Mouse (Mus musculus): ENCODE results near the gene Mc3r. TPM values are rescaled to one million over a fixed set of nuclear protein-coding genes. Genes with fewer than 3 reads are reported as not detected.

Mc3r gene
- polyA plus RNA-seq, 1 experiment: not detected

DNA sequence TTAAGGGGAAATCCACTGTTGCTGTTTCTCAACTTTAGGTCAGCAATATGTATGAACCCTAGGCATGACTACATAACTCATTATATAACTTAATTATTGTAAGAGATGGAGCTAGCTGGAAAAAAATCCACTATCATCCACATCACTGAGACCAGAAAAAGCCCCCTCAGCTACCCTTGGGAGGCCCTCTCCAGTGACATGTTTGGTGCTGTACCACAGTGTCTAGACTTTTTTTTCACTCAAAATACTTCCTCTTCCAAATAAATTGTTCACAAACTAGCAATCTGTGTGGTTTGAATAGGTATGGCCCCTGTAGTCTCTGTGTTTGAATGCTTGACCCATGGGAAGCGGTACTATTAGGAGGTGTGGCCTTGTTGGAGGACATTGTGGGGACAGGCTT lies 39.4 kb downstream of the Mc3r start:
- H3K4me3 ChIP-seq (ENCODE audit: insufficient read depth, low read depth, low read length): no peak overlapping the region
- 88% methylated on average over 1 of the region's 1 CpGs for WGBS
- H3K36me3 ChIP-seq (ENCODE audit: control insufficient read depth, insufficient read depth, low read length): no peaks in the 10 kb centered on the region
- H3K4me1 ChIP-seq (ENCODE audit: control insufficient read depth, insufficient read depth, low read length): no peaks in the 10 kb centered on the region
- no peak for TF ChIP-seq CTCF (conservative IDR thresholded peaks at IDR 0.05; ENCODE audit: insufficient read depth, insufficient read length, low read depth, low read length)
- no peak for TF ChIP-seq POLR2A (IDR thresholded peaks at IDR 0.05; ENCODE audit: low read depth, low read length)
- H3K27me3 ChIP-seq (replicated peaks; ENCODE audit: control insufficient read depth, insufficient read depth, low read length): no peaks in the 10 kb centered on the region
- no peak for DNase-seq
- H3K27ac ChIP-seq (ENCODE audit: insufficient read depth, low read depth, low read length): no peak overlapping the region

GRCm38 (mm10) chr2:172288965-172289364 lies 40.7 kb downstream of the Mc3r start:
- no peak overlapping the region for H3K4me3 ChIP-seq (ENCODE audit: insufficient read depth, low read depth, low read length)
- no peaks in the 10 kb centered on the region for H3K27me3 ChIP-seq (replicated peaks; ENCODE audit: control insufficient read depth, insufficient read depth, low read length)
- no peak for DNase-seq
- no peaks in the 10 kb centered on the region for H3K4me1 ChIP-seq (ENCODE audit: control insufficient read depth, insufficient read depth, low read length)
- WGBS: 40% methylated on average over 10 of the region's 11 CpGs
- no peak overlapping the region for H3K27ac ChIP-seq (ENCODE audit: insufficient read depth, low read depth, low read length)
- no peaks in the 10 kb centered on the region for H3K36me3 ChIP-seq (ENCODE audit: control insufficient read depth, insufficient read depth, low read length)
- TF ChIP-seq CTCF (conservative IDR thresholded peaks at IDR 0.05; ENCODE audit: insufficient read depth, insufficient read length, low read depth, low read length) (no peak), POLR2A (IDR thresholded peaks at IDR 0.05; ENCODE audit: low read depth, low read length) (no peak)

DNA sequence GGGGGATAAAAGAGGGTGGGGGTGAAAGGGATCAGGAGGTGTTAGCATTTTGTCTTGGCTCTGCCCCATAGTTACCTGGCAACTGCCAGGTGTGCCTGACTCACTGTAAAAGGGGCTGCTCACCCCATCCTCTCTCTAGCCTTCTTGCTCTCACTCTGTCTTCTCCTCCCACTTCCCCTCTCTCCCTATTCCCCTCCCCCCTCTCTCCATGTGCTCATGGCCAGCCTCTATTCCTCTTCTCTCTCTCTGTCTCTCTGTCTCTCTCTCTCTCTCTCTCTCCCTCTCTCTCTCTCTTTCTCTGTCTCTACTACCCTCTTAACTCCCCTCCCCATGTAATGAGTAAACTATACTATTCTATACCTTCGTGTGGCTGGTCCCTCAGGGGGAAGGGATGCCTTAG lies 41.3 kb downstream of the Mc3r start:
- DNase-seq: no peak
- H3K36me3 ChIP-seq (ENCODE audit: control insufficient read depth, insufficient read depth, low read length): no peaks in the 10 kb centered on the region
- no peak overlapping the region for H3K4me3 ChIP-seq (ENCODE audit: insufficient read depth, low read depth, low read length)
- TF ChIP-seq CTCF (conservative IDR thresholded peaks at IDR 0.05; ENCODE audit: insufficient read depth, insufficient read length, low read depth, low read length) (no peak), POLR2A (IDR thresholded peaks at IDR 0.05; ENCODE audit: low read depth, low read length) (no peak)
- WGBS: 25% methylated on average over 1 of the region's 1 CpGs
- H3K27ac ChIP-seq (ENCODE audit: insufficient read depth, low read depth, low read length): no peak overlapping the region
- no peaks in the 10 kb centered on the region for H3K27me3 ChIP-seq (replicated peaks; ENCODE audit: control insufficient read depth, insufficient read depth, low read length)
- no peaks in the 10 kb centered on the region for H3K4me1 ChIP-seq (ENCODE audit: control insufficient read depth, insufficient read depth, low read length)

DNA sequence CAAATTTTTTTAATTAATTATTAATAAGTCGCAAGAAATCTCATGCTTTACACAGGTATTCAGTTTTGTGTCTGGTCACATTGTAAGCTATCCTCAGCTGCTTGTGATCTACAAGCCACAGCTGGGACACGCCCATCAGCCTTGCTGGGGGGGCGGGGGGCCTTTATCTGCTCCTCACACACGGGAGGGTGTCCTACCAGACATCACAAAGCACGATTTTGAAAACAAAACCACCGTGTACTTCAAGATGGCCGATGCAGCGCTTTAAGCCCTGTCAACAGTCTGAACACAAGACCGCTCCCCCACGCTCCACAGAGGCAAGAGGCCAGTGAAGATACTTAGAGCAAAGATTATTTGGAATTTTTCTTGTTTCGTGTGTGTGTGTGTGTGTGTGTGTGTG lies 42.2 kb downstream of the Mc3r start:
- Histone ChIP-seq H3K36me3 (ENCODE audit: control insufficient read depth, insufficient read depth, low read length) (no peaks in the 10 kb centered on the region), H3K27ac (ENCODE audit: insufficient read depth, low read depth, low read length) (no peak overlapping the region), H3K4me3 (ENCODE audit: insufficient read depth, low read depth, low read length) (no peak overlapping the region), H3K27me3 (replicated peaks; ENCODE audit: control insufficient read depth, insufficient read depth, low read length) (no peaks in the 10 kb centered on the region), H3K4me1 (ENCODE audit: control insufficient read depth, insufficient read depth, low read length) (no peaks in the 10 kb centered on the region)
- no peak for TF ChIP-seq CTCF (conservative IDR thresholded peaks at IDR 0.05; ENCODE audit: insufficient read depth, insufficient read length, low read depth, low read length)
- no peak for TF ChIP-seq POLR2A (IDR thresholded peaks at IDR 0.05; ENCODE audit: low read depth, low read length)
- WGBS: 81% methylated on average over 11 of the region's 11 CpGs
- DNase-seq: no peak

DNA sequence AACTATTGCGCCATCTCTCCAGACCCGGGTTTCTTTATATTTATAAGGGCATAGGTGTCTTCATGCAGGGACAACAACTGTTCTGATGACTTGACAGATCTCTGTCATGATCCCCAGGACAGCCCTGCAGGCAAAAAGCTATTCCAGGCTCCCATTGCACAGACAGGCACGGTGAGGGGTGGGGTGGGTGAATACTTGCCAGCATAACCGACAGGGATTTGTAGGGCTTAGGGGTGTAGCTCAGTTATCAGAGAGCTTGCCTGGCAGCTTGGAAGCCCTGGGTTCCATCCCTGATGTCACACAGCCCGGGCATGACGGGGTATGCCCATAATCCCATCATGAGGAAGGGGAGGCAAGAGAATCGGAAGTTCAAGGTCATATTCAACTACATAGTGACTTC lies 42.7 kb downstream of the Mc3r start:
- no peaks in the 10 kb centered on the region for H3K4me1 ChIP-seq (ENCODE audit: control insufficient read depth, insufficient read depth, low read length)

GRCm38 (mm10) chr2:172291755-172292524 lies 43.6 kb downstream of the Mc3r start:
- DNase-seq: no peak
- Histone ChIP-seq H3K27me3 (replicated peaks; ENCODE audit: control insufficient read depth, insufficient read depth, low read length) (no peaks in the 10 kb centered on the region), H3K36me3 (ENCODE audit: control insufficient read depth, insufficient read depth, low read length) (no peaks in the 10 kb centered on the region), H3K4me1 (ENCODE audit: control insufficient read depth, insufficient read depth, low read length) (no peaks in the 10 kb centered on the region), H3K27ac (ENCODE audit: insufficient read depth, low read depth, low read length) (no peak overlapping the region), H3K4me3 (ENCODE audit: insufficient read depth, low read depth, low read length) (no peak overlapping the region)
- WGBS: 83% methylated on average over 14 of the region's 14 CpGs
- TF ChIP-seq POLR2A (IDR thresholded peaks at IDR 0.05; ENCODE audit: low read depth, low read length): no peak
- no peak for TF ChIP-seq CTCF (conservative IDR thresholded peaks at IDR 0.05; ENCODE audit: insufficient read depth, insufficient read length, low read depth, low read length)

More for the DNA sequence above, 42.7 kb downstream of the Mc3r start:
- 87% methylated on average over 7 of the region's 7 CpGs for WGBS
- no peak for DNase-seq
- TF ChIP-seq CTCF (conservative IDR thresholded peaks at IDR 0.05; ENCODE audit: insufficient read depth, insufficient read length, low read depth, low read length) (no peak), POLR2A (IDR thresholded peaks at IDR 0.05; ENCODE audit: low read depth, low read length) (no peak)
- H3K27ac ChIP-seq (ENCODE audit: insufficient read depth, low read depth, low read length): no peak overlapping the region
- no peaks in the 10 kb centered on the region for H3K27me3 ChIP-seq (replicated peaks; ENCODE audit: control insufficient read depth, insufficient read depth, low read length)
- H3K4me3 ChIP-seq (ENCODE audit: insufficient read depth, low read depth, low read length): no peak overlapping the region
- no peaks in the 10 kb centered on the region for H3K36me3 ChIP-seq (ENCODE audit: control insufficient read depth, insufficient read depth, low read length)

- Histone ChIP-seq H3K27me3 (replicated peaks; ENCODE audit: control insufficient read depth, insufficient read depth, low read length) (no peaks in the 10 kb centered on the region), H3K36me3 (ENCODE audit: control insufficient read depth, insufficient read depth, low read length) (no peaks in the 10 kb centered on the region), H3K4me3 (ENCODE audit: insufficient read depth, low read depth, low read length) (no peak overlapping the region), H3K27ac (ENCODE audit: insufficient read depth, low read depth, low read length) (no peak overlapping the region), H3K4me1 (ENCODE audit: control insufficient read depth, insufficient read depth, low read length) (no peaks in the 10 kb centered on the region)
- WGBS: 50% methylated on average over 14 of the region's 14 CpGs
- TF ChIP-seq CTCF (conservative IDR thresholded peaks at IDR 0.05; ENCODE audit: insufficient read depth, insufficient read length, low read depth, low read length): no peak
- no peak for TF ChIP-seq POLR2A (IDR thresholded peaks at IDR 0.05; ENCODE audit: low read depth, low read length)
- no peak for DNase-seq
Observed at GRCm38 (mm10) chr2:172292525-172293405, 44.5 kb downstream of the Mc3r start.

Data from kidney, adult 2 months (tissue).